Mouse (Mus musculus): ENCODE measurements around the gene Mis18bp1.
"Not testable (repeated sequence)": the region's sequence is repeated elsewhere in the genome, so short reads cannot be mapped to it uniquely, and the experiment has no call there.

Mis18bp1 gene

GRCm38 (mm10) chr12:65172021-65172951 lies at the start of gene Mis18bp1:
Gene Mis18bp1 (minus strand): TSS chr12:65172604.
- peak; percentile 90 for DNase-seq (ENCODE audit: low spot score)

- no peak for DNase-seq (ENCODE audit: low spot score)
These were observed 44.0 kb upstream of the Mis18bp1 start for GRCm38 (mm10) chr12:65216404-65216840.

GRCm38 (mm10) chr12:65206431-65206830 lies 34.0 kb upstream of the Mis18bp1 start:
- DNase-seq (ENCODE audit: low spot score) = no peak

- DNase-seq (ENCODE audit: low spot score) = no peak
These were observed 29.4 kb upstream of the Mis18bp1 start for GRCm38 (mm10) chr12:65201812-65202211.

GRCm38 (mm10) chr12:65194003-65194530 lies 21.7 kb upstream of the Mis18bp1 start:
- DNase-seq (ENCODE audit: low spot score) = no peak

- DNase-seq (ENCODE audit: low spot score) = no peak
These were observed 16.8 kb upstream of the Mis18bp1 start for GRCm38 (mm10) chr12:65189213-65189612.

GRCm38 (mm10) chr12:65187365-65187764 lies 15.0 kb upstream of the Mis18bp1 start:
- DNase-seq (ENCODE audit: low spot score) = no peak

- DNase-seq (ENCODE audit: low spot score) = no peak
These were observed 1.3 kb upstream of the Mis18bp1 start for GRCm38 (mm10) chr12:65173736-65174135.

- DNase-seq (ENCODE audit: low spot score) = peak; percentile 37
These were observed 555 bp upstream of the Mis18bp1 start for GRCm38 (mm10) chr12:65172959-65173358.

- not testable (repeated sequence) for DNase-seq (ENCODE audit: low spot score)
These were observed 36.3 kb downstream of the Mis18bp1 start for GRCm38 (mm10) chr12:65136121-65136520.

GRCm38 (mm10) chr12:65119451-65119850 lies 53.0 kb downstream of the Mis18bp1 start:
- no peak for DNase-seq (ENCODE audit: low spot score)

GRCm38 (mm10) chr12:65118968-65119367 lies 53.4 kb downstream of the Mis18bp1 start:
- DNase-seq (ENCODE audit: low spot score) = no peak

- DNase-seq (ENCODE audit: low spot score) = not testable (repeated sequence)
These were observed 57.4 kb downstream of the Mis18bp1 start for GRCm38 (mm10) chr12:65114978-65115377.

GRCm38 (mm10) chr12:65113925-65114324 lies 58.5 kb downstream of the Mis18bp1 start:
- DNase-seq (ENCODE audit: low spot score) = no peak

GRCm38 (mm10) chr12:65112811-65113210 lies 59.6 kb downstream of the Mis18bp1 start:
- no peak for DNase-seq (ENCODE audit: low spot score)

- no peak for DNase-seq (ENCODE audit: low spot score)
These were observed 60.9 kb downstream of the Mis18bp1 start for GRCm38 (mm10) chr12:65111503-65111902.

- no peak for DNase-seq (ENCODE audit: low spot score)
These were observed 63.7 kb downstream of the Mis18bp1 start for GRCm38 (mm10) chr12:65108746-65109145.

Data from ovary, postnatal 14 days (tissue).